Mouse (Mus musculus): ENCODE data around the gene Cyb561d1. TPM values are rescaled to one million over a fixed set of nuclear protein-coding genes. Genes with fewer than 3 reads are reported as not detected.

The Cyb561d1 gene
- total RNA-seq, 1 experiment from 2014 or later, result 3.8 TPM

DNA sequence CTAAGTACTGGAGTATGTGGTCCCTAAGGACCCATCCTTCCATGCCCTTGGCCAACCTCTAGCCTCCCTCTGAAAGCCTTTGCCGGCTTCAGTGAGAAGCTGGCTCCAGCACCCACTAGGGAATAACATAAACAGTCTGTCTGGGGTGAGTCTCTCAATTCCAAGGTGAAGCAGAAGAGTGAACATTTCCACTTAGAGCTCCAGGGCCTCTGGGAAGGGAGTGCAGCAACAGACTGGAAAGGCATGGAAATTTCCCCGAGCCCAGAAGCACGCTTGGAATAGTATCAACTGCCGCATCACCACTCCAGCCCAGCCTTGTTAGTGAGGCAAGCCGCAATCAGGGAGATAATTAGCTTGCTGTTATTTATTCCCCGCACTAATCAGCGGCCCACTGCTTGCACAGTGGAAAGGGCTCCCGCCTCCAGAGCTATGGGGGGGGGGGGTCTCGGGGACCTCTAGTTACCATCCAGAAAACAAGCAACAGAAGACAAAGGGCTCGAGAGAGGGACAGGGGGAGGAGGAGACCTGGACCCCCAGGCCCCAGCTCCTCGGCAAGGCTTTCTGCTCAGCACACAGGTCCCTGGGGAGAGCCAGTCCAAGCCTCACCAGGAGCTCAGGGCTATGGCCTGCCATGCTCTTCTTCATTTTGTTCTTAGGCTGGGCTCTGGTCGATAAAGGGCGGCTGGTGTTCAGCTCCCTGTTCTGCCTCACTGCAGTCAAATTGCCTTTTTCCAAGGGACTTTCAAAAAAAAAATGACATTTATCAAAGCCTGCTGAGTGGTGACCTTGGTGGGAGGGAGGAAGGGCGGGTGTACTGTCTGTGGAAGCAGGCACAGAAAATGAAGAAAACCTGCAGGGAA lies 26.1 kb downstream of the Cyb561d1 start:
- no peak for ATAC-seq (replicated peaks; ENCODE audit: low read depth, poor library complexity, severe bottlenecking)

DNA sequence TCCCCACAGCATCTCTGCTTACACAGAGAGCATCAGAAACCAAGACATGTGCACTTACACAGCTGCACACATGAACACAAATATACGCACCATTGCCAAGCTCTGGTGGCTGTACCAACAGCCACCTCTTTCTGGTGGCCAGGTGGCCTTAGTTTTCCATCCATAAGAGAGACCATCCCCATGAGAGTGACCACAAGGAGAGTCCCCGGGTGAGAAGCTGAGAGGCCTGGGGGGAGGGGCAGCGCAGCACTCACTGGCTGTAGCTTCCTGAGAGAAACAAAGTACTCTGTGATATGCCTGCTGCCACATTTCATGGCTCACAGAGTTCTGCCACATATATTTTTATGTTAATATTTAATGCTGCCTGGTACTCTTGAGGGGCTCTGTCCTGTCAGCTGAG lies 31.8 kb downstream of the Cyb561d1 start:
- no peak for ATAC-seq (replicated peaks; ENCODE audit: low read depth, poor library complexity, severe bottlenecking)

DNA sequence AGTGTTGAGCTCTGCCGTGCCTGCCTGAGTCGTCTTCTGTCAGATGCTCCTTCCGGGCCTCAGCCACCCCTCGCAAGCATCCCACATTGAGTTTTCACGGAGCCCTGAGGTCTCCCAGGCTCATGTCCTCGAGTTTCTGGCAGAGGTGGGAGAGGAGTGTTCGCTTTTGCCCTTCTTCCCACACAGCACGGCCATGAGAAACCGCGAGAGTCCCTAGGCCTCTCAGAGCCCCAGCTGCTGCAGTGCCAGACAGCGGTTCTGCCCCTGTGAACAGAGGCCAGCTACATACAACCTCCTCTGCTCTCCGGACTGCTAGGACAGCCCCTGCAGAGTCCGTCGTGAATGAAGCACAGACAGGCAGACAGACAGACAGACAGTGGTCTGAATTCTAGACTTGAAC lies 33.5 kb downstream of the Cyb561d1 start:
- no peak for ATAC-seq (replicated peaks; ENCODE audit: low read depth, poor library complexity, severe bottlenecking)

GRCm38 (mm10) chr3:108166486-108167211 lies 34.4 kb downstream of the Cyb561d1 start:
- 0 out of 2 replicates have a peak, but pooled peaks have one; percentile 52 for ATAC-seq (replicated peaks; ENCODE audit: low read depth, poor library complexity, severe bottlenecking)

- no peak for ATAC-seq (replicated peaks; ENCODE audit: low read depth, poor library complexity, severe bottlenecking)
These were observed 35.3 kb downstream of the Cyb561d1 start for GRCm38 (mm10) chr3:108165532-108166315.

GRCm38 (mm10) chr3:108164807-108165206 lies 36.2 kb downstream of the Cyb561d1 start:
- peak; percentile 97 for ATAC-seq (replicated peaks; ENCODE audit: low read depth, poor library complexity, severe bottlenecking)

- no peak for ATAC-seq (replicated peaks; ENCODE audit: low read depth, poor library complexity, severe bottlenecking)
These were observed 36.9 kb downstream of the Cyb561d1 start for GRCm38 (mm10) chr3:108164091-108164490.

DNA sequence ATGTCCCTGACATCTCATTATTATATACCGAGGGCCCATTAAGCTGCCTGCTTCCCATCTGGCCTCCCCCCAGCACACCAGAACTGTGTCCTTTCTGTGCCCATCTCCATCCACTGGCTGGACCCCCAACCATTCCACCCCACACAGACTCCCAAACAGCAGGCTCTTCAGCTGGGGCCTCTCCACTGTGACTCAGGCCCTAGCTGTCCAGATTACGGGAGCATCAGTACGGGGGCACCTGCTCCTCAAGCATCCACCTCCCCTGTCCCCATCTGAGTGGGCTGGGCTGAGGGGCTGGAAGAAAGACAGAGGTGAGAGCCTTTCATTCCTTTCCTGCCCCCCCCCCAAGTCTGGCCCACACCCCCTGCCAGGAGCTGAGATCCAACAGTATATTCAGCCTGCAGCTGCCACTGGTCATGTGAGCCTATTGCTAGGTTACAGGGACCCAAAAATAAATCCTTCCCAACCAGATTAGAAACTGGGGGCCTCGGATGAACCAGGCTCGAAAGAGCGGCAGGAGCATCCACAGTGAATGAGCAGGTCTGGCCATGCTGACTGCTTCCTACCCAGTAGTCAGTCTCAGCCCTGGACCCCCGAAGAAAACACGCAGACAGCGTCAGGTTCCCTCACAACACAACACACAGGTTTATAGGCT lies 42.5 kb downstream of the Cyb561d1 start:
- no peak for ATAC-seq (replicated peaks; ENCODE audit: low read depth, poor library complexity, severe bottlenecking)

DNA sequence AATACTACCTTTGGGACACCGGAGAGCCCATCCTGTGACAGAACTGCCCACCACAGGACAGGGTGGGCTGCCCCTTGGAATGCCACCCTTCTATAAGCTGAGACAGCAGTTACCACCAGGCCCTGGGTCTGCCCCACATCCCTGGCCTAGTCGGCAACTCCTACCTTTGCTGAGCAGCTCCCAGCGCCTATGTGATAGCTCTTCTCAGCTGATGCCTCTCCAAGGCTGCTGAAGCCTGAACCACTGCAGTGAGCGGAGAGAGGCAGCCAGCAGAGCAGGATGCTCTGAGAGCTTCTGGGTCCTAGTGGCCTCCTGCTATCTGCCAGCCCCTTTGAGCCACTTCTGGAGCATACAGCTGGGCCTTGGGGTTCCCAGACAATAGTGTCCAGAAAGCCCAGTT lies 46.4 kb downstream of the Cyb561d1 start, which contains the start of gene Gpr61:
Gene Gpr61 (minus strand): TSS at position 227 of the 400 bp plus-strand sequence.
- no peak for ATAC-seq (replicated peaks; ENCODE audit: low read depth, poor library complexity, severe bottlenecking)

DNA sequence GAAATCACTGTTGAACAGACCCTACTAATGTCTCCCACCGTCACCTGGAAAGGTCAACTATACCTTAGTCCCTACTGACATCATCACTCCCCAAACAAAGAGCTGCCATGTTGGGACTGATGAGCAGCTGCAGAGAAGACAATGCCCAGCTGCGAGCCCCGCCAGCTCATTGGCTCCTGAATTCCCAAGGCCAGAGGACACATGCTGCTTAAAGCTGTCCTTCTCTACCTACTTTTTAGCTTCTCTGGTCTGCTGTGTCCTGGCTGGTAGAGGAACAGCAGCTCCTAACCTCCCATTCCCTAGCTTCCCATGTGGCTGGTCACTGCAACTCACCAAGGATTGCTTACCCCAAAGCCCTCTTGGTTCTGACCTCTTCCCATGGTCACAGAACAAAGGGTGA lies 48.7 kb downstream of the Cyb561d1 start:
- no peak for ATAC-seq (replicated peaks; ENCODE audit: low read depth, poor library complexity, severe bottlenecking)

- ATAC-seq (replicated peaks; ENCODE audit: low read depth, poor library complexity, severe bottlenecking), result peak; percentile 77
These were observed 53.4 kb downstream of the Cyb561d1 start for GRCm38 (mm10) chr3:108147386-108148235.

DNA sequence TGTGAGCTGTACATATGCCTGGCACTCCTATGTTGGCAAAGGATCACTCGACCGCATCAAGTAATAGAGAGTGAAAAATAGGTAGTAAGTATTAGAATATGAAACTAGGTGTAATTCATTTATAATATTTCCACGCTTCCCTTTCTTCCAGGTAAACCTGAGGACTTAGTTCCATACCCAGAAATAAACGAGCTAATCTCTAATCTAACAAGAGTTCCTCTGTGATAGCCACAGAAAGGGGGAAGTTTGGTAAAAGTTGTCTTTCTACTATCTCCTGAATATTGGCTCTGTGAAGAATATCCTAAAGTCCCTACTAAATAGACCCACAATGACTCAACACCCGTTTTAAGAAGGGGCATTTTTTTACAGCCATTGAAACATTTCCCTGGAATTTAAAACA lies 54.3 kb downstream of the Cyb561d1 start:
- ATAC-seq (replicated peaks; ENCODE audit: low read depth, poor library complexity, severe bottlenecking), result no peak

Other genes with a start within 250 kb of the Cyb561d1 start
- not detected in 2 replicates for gene Gstm3, start 231.9 kb downstream of the Cyb561d1 start, total RNA-seq (2017)
- gene Gstm2, start 214.8 kb downstream of the Cyb561d1 start, total RNA-seq (2017), result 2.1 and 5.6 TPM in 2 replicates
- 36.8 and 36.9 TPM in 2 replicates for gene Gstm1, start 183.2 kb downstream of the Cyb561d1 start, total RNA-seq (2017)
- gene Gstm4, start 156.3 kb downstream of the Cyb561d1 start, total RNA-seq (2017), result 8.1 and 9.0 TPM in 2 replicates
- gene Ampd2, start 114.6 kb downstream of the Cyb561d1 start, total RNA-seq (2017), result 35.3 and 36.7 TPM in 2 replicates
- 5.2 TPM in 1 of 2 replicates, not detected in the other for gene Gnat2, start 108.4 kb downstream of the Cyb561d1 start, total RNA-seq (2017)
- 120 and 122 TPM in 2 replicates for gene Gnai3, start 55.1 kb downstream of the Cyb561d1 start, total RNA-seq (2017)
- not detected in 2 replicates for gene Gpr61, start 46.3 kb downstream of the Cyb561d1 start, total RNA-seq (2017)
- 3.1 and 4.5 TPM in 2 replicates for gene Amigo1, start 14.9 kb downstream of the Cyb561d1 start, total RNA-seq (2017)
- 2.9 and 5.9 TPM in 2 replicates for gene Atxn7l2, start 9.7 kb upstream of the Cyb561d1 start, total RNA-seq (2017)
- not detected in 2 replicates for gene Sypl2, start 25.4 kb upstream of the Cyb561d1 start, total RNA-seq (2017)
- gene Psma5, start 55.7 kb upstream of the Cyb561d1 start, total RNA-seq (2017), result 240 and 241 TPM in 2 replicates
- gene Sort1, start 82.9 kb upstream of the Cyb561d1 start, total RNA-seq (2017), result 13.9 and 22.5 TPM in 2 replicates
- gene Mybphl, start 163.7 kb upstream of the Cyb561d1 start, total RNA-seq (2017), result not detected in 2 replicates
- gene Psrc1, start 182.6 kb upstream of the Cyb561d1 start, total RNA-seq (2017), result 29.3 and 31.6 TPM in 2 replicates
- 0.24 and 2.7 TPM in 2 replicates for gene Celsr2, start 214.3 kb upstream of the Cyb561d1 start, total RNA-seq (2017)
- gene Sars, start 244.0 kb upstream of the Cyb561d1 start, total RNA-seq (2017), result 291 and 329 TPM in 2 replicates